Mouse (Mus musculus) adipocyte (in vitro differentiated cells): ENCODE results near the gene Adgrb3.

Source experiments
- DNase-seq: peaks from one replicate; pipeline ENCODE4 v3.0.0-alpha.2; 2016; ENCODE audit warnings: low spot score

The Adgrb3 gene

GRCm38 (mm10) chr1:25281471-25281870 is 548.0 kb downstream of the Adgrb3 start:
- no peak for DNase-seq

GRCm38 (mm10) chr1:25250562-25250961 is 578.9 kb downstream of the Adgrb3 start:
- DNase-seq: no peak

GRCm38 (mm10) chr1:25242436-25242835 is 587.1 kb downstream of the Adgrb3 start:
- no peak for DNase-seq

- DNase-seq: no peak
Measured at GRCm38 (mm10) chr1:25229245-25229750, 600.2 kb downstream of the Adgrb3 start.

GRCm38 (mm10) chr1:25228381-25229244 is 600.9 kb downstream of the Adgrb3 start:
- no peak for DNase-seq

GRCm38 (mm10) chr1:25227880-25228279 is 601.6 kb downstream of the Adgrb3 start:
- DNase-seq: no peak

GRCm38 (mm10) chr1:25204636-25205035 is 624.9 kb downstream of the Adgrb3 start:
- DNase-seq: no peak

- no peak for DNase-seq
Measured at GRCm38 (mm10) chr1:25199392-25199791, 630.1 kb downstream of the Adgrb3 start.

- DNase-seq: no peak
Measured at GRCm38 (mm10) chr1:25191986-25192385, 637.5 kb downstream of the Adgrb3 start.

- no peak for DNase-seq
Measured at GRCm38 (mm10) chr1:25189261-25189660, 640.2 kb downstream of the Adgrb3 start.

- no peak for DNase-seq
Measured at GRCm38 (mm10) chr1:25185909-25186308, 643.6 kb downstream of the Adgrb3 start.

GRCm38 (mm10) chr1:25181881-25182280 is 647.6 kb downstream of the Adgrb3 start:
- DNase-seq: no peak

- no peak for DNase-seq
Measured at GRCm38 (mm10) chr1:25180615-25181014, 648.9 kb downstream of the Adgrb3 start.

- DNase-seq: no peak
Measured at GRCm38 (mm10) chr1:25179860-25180582, 649.5 kb downstream of the Adgrb3 start.

GRCm38 (mm10) chr1:25178347-25179130 is 651.0 kb downstream of the Adgrb3 start:
- DNase-seq: no peak

GRCm38 (mm10) chr1:25167120-25167519 is 662.4 kb downstream of the Adgrb3 start:
- no peak for DNase-seq

- no peak for DNase-seq
Measured at GRCm38 (mm10) chr1:25166036-25166796, 663.3 kb downstream of the Adgrb3 start.

GRCm38 (mm10) chr1:25163561-25163960 is 665.9 kb downstream of the Adgrb3 start:
- DNase-seq: no peak

GRCm38 (mm10) chr1:25146206-25146605 is 683.3 kb downstream of the Adgrb3 start:
- no peak for DNase-seq

GRCm38 (mm10) chr1:25132150-25132824 is 697.2 kb downstream of the Adgrb3 start:
- DNase-seq: no peak

GRCm38 (mm10) chr1:25115512-25115911 is 714.0 kb downstream of the Adgrb3 start:
- no peak for DNase-seq
